Mouse (Mus musculus) lung, embryonic 16.5 days (tissue): ENCODE data around the gene Tap1. TPM values are rescaled to one million over a fixed set of nuclear protein-coding genes. Genes with fewer than 3 reads are reported as not detected.

Experiments used
- ATAC-seq: fragments of 200-750 bp; cut with Nextera tagmentation; 2 replicates; pipeline ENCODE4 v1.8.0; 2017; ENCODE audit warnings: low read depth, mild to moderate bottlenecking, moderate library complexity
- H3K27ac ChIP-seq: fragments of 300-500 bp; sonication (generic); 2 replicates; pipeline ENCODE4 v1.5.1; 2014; ENCODE audit warnings: mild to moderate bottlenecking, control low read depth, low read length
- H3K27me3 ChIP-seq: fragments of 300-500 bp; sonication (generic); 2 replicates; pipeline ENCODE4 v1.6.1; 2014; ENCODE audit warnings: low read depth, low read length, mixed read lengths; ENCODE audit not compliant: control insufficient read depth, insufficient read depth
- H3K36me3 ChIP-seq: fragments of 300-500 bp; sonication (generic); 2 replicates; pipeline ENCODE4 v1.6.1; 2014; ENCODE audit warnings: low read length; ENCODE audit not compliant: control insufficient read depth, insufficient read depth
- H3K4me1 ChIP-seq: fragments of 300-500 bp; sonication (generic); replicated peaks from 2 replicates; pipeline ENCODE4 v1.6.1; 2014; ENCODE audit warnings: low read length, mixed read lengths; ENCODE audit not compliant: control insufficient read depth, insufficient read depth
- H3K4me2 ChIP-seq: fragments of 300-500 bp; sonication (generic); 2 replicates; pipeline ENCODE4 v1.6.1; 2014; ENCODE audit warnings: low read depth, low read length, control low read depth
- H3K4me3 ChIP-seq: fragments of 300-500 bp; sonication (generic); 2 replicates; pipeline ENCODE4 v1.5.1; 2014; ENCODE audit warnings: mild to moderate bottlenecking, low read length, control low read depth
- H3K9ac ChIP-seq: fragments of 300-500 bp; sonication (generic); 2 replicates; pipeline ENCODE4 v1.6.1; 2014; ENCODE audit warnings: low read length, control low read depth
- H3K9me3 ChIP-seq: fragments of 300-500 bp; sonication (generic); 2 replicates; pipeline ENCODE4 v1.6.1; 2016; ENCODE audit warnings: low read length; ENCODE audit not compliant: control insufficient read depth
- WGBS: fragments of 180-500 bp; shearing (Covaris S2); extraction: QIAGEN DNeasy Blood & Tissue Kit; methylation state at CpG from one replicate; pipeline ENCODE4 v1.1.7; 2014; 5-methylcytosine and 5-hydroxymethylcytosine counted together
- polyA plus RNA-seq: library from polyadenylated mRNA; unstranded; fragments of >200 nt; fragmentation: Nextera tagmentation; extraction: Ambion mirVana; gene quantifications from 2 replicates; pipeline ENCODE4 v1.2.1, GENCODE M21; 2015

Gene Tap1
- polyA plus RNA-seq, 1 experiment from 2014 or later = 7.2 TPM

- Histone ChIP-seq H3K27me3 (peaks cover 24% of the 10 kb centered on the region), H3K9ac (no peak overlapping the region), H3K27ac (no peak overlapping the region), H3K9me3 (no peaks in the 10 kb centered on the region), H3K4me1 (peaks cover 8% of the 10 kb centered on the region), H3K36me3 (no peaks in the 10 kb centered on the region), H3K4me2 (no peak overlapping the region), H3K4me3 (no peak overlapping the region)
- 83% methylated on average over 10 of the region's 10 CpGs for WGBS
- ATAC-seq = no peak
Measured at GRCm38 (mm10) chr17:34200047-34200446, 12.7 kb downstream of the Tap1 start.

- Histone ChIP-seq H3K36me3 (no peaks in the 10 kb centered on the region), H3K9me3 (no peaks in the 10 kb centered on the region), H3K4me3 (no peak overlapping the region), H3K9ac (no peak overlapping the region), H3K27ac (no peak overlapping the region), H3K4me2 (no peak overlapping the region), H3K27me3 (peaks cover 23% of the 10 kb centered on the region), H3K4me1 (peaks cover 16% of the 10 kb centered on the region)
- ATAC-seq = no peak
- 82% methylated on average over 16 of the region's 16 CpGs for WGBS
Measured at GRCm38 (mm10) chr17:34200772-34201505, 13.6 kb downstream of the Tap1 start.

- Histone ChIP-seq H3K27ac (no peak overlapping the region), H3K4me1 (peaks cover 16% of the 10 kb centered on the region), H3K9ac (no peak overlapping the region), H3K4me3 (no peak overlapping the region), H3K36me3 (no peaks in the 10 kb centered on the region), H3K9me3 (no peaks in the 10 kb centered on the region), H3K27me3 (peaks cover 17% of the 10 kb centered on the region), H3K4me2 (no peak overlapping the region)
- WGBS = 60% methylated on average over 7 of the region's 7 CpGs
- ATAC-seq = no peak
Measured at GRCm38 (mm10) chr17:34201506-34202055, 14.2 kb downstream of the Tap1 start.

GRCm38 (mm10) chr17:34202760-34203442 lies 15.5 kb downstream of the Tap1 start:
- no peak overlapping the region for H3K9ac ChIP-seq
- no peak for ATAC-seq
- H3K36me3 ChIP-seq = no peaks in the 10 kb centered on the region
- peaks cover 6% of the 10 kb centered on the region for H3K27me3 ChIP-seq
- 76% methylated on average over 4 of the region's 4 CpGs for WGBS
- no peaks in the 10 kb centered on the region for H3K9me3 ChIP-seq
- H3K4me3 ChIP-seq = no peak overlapping the region
- H3K4me1 ChIP-seq = peaks cover 15% of the 10 kb centered on the region
- no peak overlapping the region for H3K27ac ChIP-seq
- no peak overlapping the region for H3K4me2 ChIP-seq

- Histone ChIP-seq H3K4me1 (peaks cover 11% of the 10 kb centered on the region), H3K36me3 (no peaks in the 10 kb centered on the region), H3K9me3 (no peaks in the 10 kb centered on the region), H3K27ac (peak within 1 kb of the TSS; percentile 30; the same call in 1 of the 2 replicates), H3K4me2 (peak within 1 kb of the TSS; percentile 97), H3K27me3 (peaks cover 6% of the 10 kb centered on the region), H3K9ac (peak within 1 kb of the TSS; percentile 77), H3K4me3 (peak within 1 kb of the TSS; percentile 71)
- no peak for ATAC-seq
- 71% methylated on average over 5 of the region's 5 CpGs for WGBS
Measured at GRCm38 (mm10) chr17:34203444-34203843, 16.1 kb downstream of the Tap1 start, which contains the start of gene Tap2. Tap2 (plus strand) TSS chr17:34203527.

- H3K9me3 ChIP-seq = peaks cover under 1% of the 10 kb centered on the region; the same call in 1 of the 2 replicates
- H3K4me2 ChIP-seq = peak overlapping the region; percentile 97
- no peaks in the 10 kb centered on the region; the same call in 1 of the 2 replicates for H3K27me3 ChIP-seq
- H3K27ac ChIP-seq = peak overlapping the region; percentile 30; the same call in 1 of the 2 replicates
- peak overlapping the region; percentile 71 for H3K4me3 ChIP-seq
- peak; percentile 77 for ATAC-seq
- WGBS = 1% methylated on average over 44 of the region's 44 CpGs
- peak overlapping the region; percentile 77 for H3K9ac ChIP-seq
- H3K36me3 ChIP-seq = no peaks in the 10 kb centered on the region
- peaks cover 11% of the 10 kb centered on the region for H3K4me1 ChIP-seq
Measured at GRCm38 (mm10) chr17:34204303-34205010, 17.1 kb downstream of the Tap1 start.

- Histone ChIP-seq H3K27me3 (no peaks in the 10 kb centered on the region; the same call in 1 of the 2 replicates), H3K4me3 (peak overlapping the region; percentile 71), H3K36me3 (no peaks in the 10 kb centered on the region), H3K4me1 (peaks cover 11% of the 10 kb centered on the region), H3K4me2 (peak overlapping the region; percentile 97), H3K27ac (no peak overlapping the region), H3K9me3 (peaks cover 6% of the 10 kb centered on the region), H3K9ac (peak overlapping the region; percentile 77)
- 12% methylated on average over 18 of the region's 18 CpGs for WGBS
- peak; percentile 37 for ATAC-seq
Measured at GRCm38 (mm10) chr17:34205021-34205745, 17.8 kb downstream of the Tap1 start.

- Histone ChIP-seq H3K36me3 (no peaks in the 10 kb centered on the region), H3K4me3 (peak overlapping the region; percentile 71), H3K27me3 (peaks cover 1% of the 10 kb centered on the region; the same call in 1 of the 2 replicates), H3K27ac (no peak overlapping the region), H3K9me3 (peaks cover 6% of the 10 kb centered on the region), H3K4me1 (peaks cover 11% of the 10 kb centered on the region), H3K9ac (peak overlapping the region; percentile 77), H3K4me2 (peak overlapping the region; percentile 97)
- 0 out of 2 replicates have a peak, but pooled peaks have one; percentile 21 for ATAC-seq
- WGBS = 22% methylated on average over 9 of the region's 9 CpGs
Measured at GRCm38 (mm10) chr17:34205746-34206176, 18.4 kb downstream of the Tap1 start.
